Mouse (Mus musculus): ENCODE results near the gene Bnc2.

DNA sequence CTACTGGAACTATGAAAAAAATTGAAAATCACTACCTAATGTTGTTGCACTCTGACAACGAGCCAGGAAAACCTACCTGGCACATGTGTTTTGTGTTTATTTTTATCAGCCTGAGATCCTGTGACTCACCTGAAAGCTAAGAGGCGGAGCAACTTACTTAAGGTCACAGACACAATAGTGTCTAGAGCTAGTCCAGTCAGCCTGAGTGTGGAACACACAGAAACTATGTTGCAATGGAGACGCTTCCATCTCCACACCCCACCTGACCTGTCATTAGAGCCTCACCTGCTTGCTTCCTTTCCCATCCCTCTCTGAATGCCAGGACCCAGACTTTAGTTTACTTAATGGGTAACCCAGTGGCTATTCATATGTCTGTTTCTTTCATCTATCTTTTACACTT is 364.2 kb downstream of the Bnc2 start:
- TF ChIP-seq CTCF (conservative IDR thresholded peaks at IDR 0.05; ENCODE audit: insufficient read depth, insufficient read length, low read depth, low read length) (no peak), POLR2A (IDR thresholded peaks at IDR 0.05; ENCODE audit: low read depth, low read length) (no peak)
